Mouse (Mus musculus): ENCODE measurements around the gene Ncstn. TPM values are rescaled to one million over a fixed set of nuclear protein-coding genes. Genes with fewer than 3 reads are reported as not detected.

Ncstn gene
- polyA plus RNA-seq, 1 experiment from 2014 or later = 117 TPM

GRCm38 (mm10) chr1:172017517-172018070 is 65.0 kb downstream of the Ncstn start:
- Histone ChIP-seq H3K27me3 (ENCODE audit: control insufficient read depth, insufficient read depth, low read length) (no peaks in the 10 kb centered on the region), H3K27ac (replicated peaks; ENCODE audit: low read depth, low read length) (peak overlapping the region; percentile 92), H3K9ac (replicated peaks; ENCODE audit: low read length) (peak overlapping the region; percentile 40), H3K4me3 (replicated peaks; ENCODE audit: low read depth, low read length) (no peak overlapping the region), H3K4me1 (ENCODE audit: control insufficient read depth, insufficient read depth, low read length) (peaks cover 82% of the 10 kb centered on the region), H3K4me2 (ENCODE audit: low read length) (peak overlapping the region; percentile 48), H3K36me3 (ENCODE audit: control insufficient read depth, insufficient read depth, low read length) (peaks cover 17% of the 10 kb centered on the region), H3K9me3 (ENCODE audit: control insufficient read depth, low read length) (no peaks in the 10 kb centered on the region)
- 40% methylated on average over 6 of the region's 6 CpGs for WGBS
- DNase-seq = no peak
- ATAC-seq (ENCODE audit: low FRiP score, low TSS enrichment) = 0 out of 2 replicates have a peak, but pooled peaks have one; percentile 2

- 4% methylated on average over 6 of the region's 6 CpGs for WGBS
- H3K4me3 ChIP-seq (replicated peaks; ENCODE audit: low read depth, low read length) = peak overlapping the region; percentile 9; the same call in 1 of the 2 replicates
Observed at GRCm38 (mm10) chr1:172016660-172017516, 65.7 kb downstream of the Ncstn start.

GRCm38 (mm10) chr1:172016031-172016430 is 66.6 kb downstream of the Ncstn start:
- H3K9me3 ChIP-seq (ENCODE audit: control insufficient read depth, low read length) = no peaks in the 10 kb centered on the region
- H3K4me2 ChIP-seq (ENCODE audit: low read length) = peak overlapping the region; percentile 48
- DNase-seq (no peak), ATAC-seq (ENCODE audit: low FRiP score, low TSS enrichment) (no peak)
- no peaks in the 10 kb centered on the region for H3K27me3 ChIP-seq (ENCODE audit: control insufficient read depth, insufficient read depth, low read length)
- H3K36me3 ChIP-seq (ENCODE audit: control insufficient read depth, insufficient read depth, low read length) = peaks cover 26% of the 10 kb centered on the region
- H3K9ac ChIP-seq (replicated peaks; ENCODE audit: low read length) = peak overlapping the region; percentile 40
- H3K4me3 ChIP-seq (replicated peaks; ENCODE audit: low read depth, low read length) = peak overlapping the region; percentile 9; the same call in 1 of the 2 replicates
- peaks cover 72% of the 10 kb centered on the region for H3K4me1 ChIP-seq (ENCODE audit: control insufficient read depth, insufficient read depth, low read length)
- 31% methylated on average over 8 of the region's 8 CpGs for WGBS
- H3K27ac ChIP-seq (replicated peaks; ENCODE audit: low read depth, low read length) = peak overlapping the region; percentile 92

More at GRCm38 (mm10) chr1:172016660-172017516, 65.7 kb downstream of the Ncstn start:
- Histone ChIP-seq H3K36me3 (ENCODE audit: control insufficient read depth, insufficient read depth, low read length) (peaks cover 18% of the 10 kb centered on the region), H3K4me2 (ENCODE audit: low read length) (peak overlapping the region; percentile 48), H3K4me1 (ENCODE audit: control insufficient read depth, insufficient read depth, low read length) (peaks cover 75% of the 10 kb centered on the region), H3K9me3 (ENCODE audit: control insufficient read depth, low read length) (no peaks in the 10 kb centered on the region), H3K9ac (replicated peaks; ENCODE audit: low read length) (peak overlapping the region; percentile 40), H3K27me3 (ENCODE audit: control insufficient read depth, insufficient read depth, low read length) (no peaks in the 10 kb centered on the region), H3K27ac (replicated peaks; ENCODE audit: low read depth, low read length) (peak overlapping the region; percentile 92)
- DNase-seq (peak; percentile 90), ATAC-seq (ENCODE audit: low FRiP score, low TSS enrichment) (peak; percentile 83)

Other genes starting within 250 kb of the Ncstn start
- 0.51 and 1.2 TPM in 2 replicates for gene Cd84, start 243.1 kb downstream of the Ncstn start, polyA plus RNA-seq (2014; fragmentation: Nextera tagmentation; extraction: Ambion mirVana)
- gene Gm10521, start 187.1 kb downstream of the Ncstn start, polyA plus RNA-seq (2014; fragmentation: Nextera tagmentation; extraction: Ambion mirVana) = not detected in 2 replicates
- gene Slamf6, start 165.3 kb downstream of the Ncstn start, polyA plus RNA-seq (2014; fragmentation: Nextera tagmentation; extraction: Ambion mirVana) = not detected in 2 replicates
- 52.7 and 57.3 TPM in 2 replicates for gene Vangl2, start 54.4 kb downstream of the Ncstn start, polyA plus RNA-seq (2014; fragmentation: Nextera tagmentation; extraction: Ambion mirVana)
- 3.6 and 5.5 TPM in 2 replicates for gene Nhlh1, start 25.2 kb downstream of the Ncstn start, polyA plus RNA-seq (2014; fragmentation: Nextera tagmentation; extraction: Ambion mirVana)
- 96.5 and 188 TPM in 2 replicates for gene Copa, start 266 bp downstream of the Ncstn start, polyA plus RNA-seq (2014; fragmentation: Nextera tagmentation; extraction: Ambion mirVana)
- 122 and 156 TPM in 2 replicates for gene Pex19, start 44.0 kb upstream of the Ncstn start, polyA plus RNA-seq (2014; fragmentation: Nextera tagmentation; extraction: Ambion mirVana)
- 63.5 and 79.8 TPM in 2 replicates for gene Dcaf8, start 65.3 kb upstream of the Ncstn start, polyA plus RNA-seq (2014; fragmentation: Nextera tagmentation; extraction: Ambion mirVana)
- 314 and 385 TPM in 2 replicates for gene Pea15a, start 124.0 kb upstream of the Ncstn start, polyA plus RNA-seq (2014; fragmentation: Nextera tagmentation; extraction: Ambion mirVana)
- gene Casq1, start 137.1 kb upstream of the Ncstn start, polyA plus RNA-seq (2014; fragmentation: Nextera tagmentation; extraction: Ambion mirVana) = 1.6 and 2.3 TPM in 2 replicates
- not detected in 2 replicates for gene Atp1a4, start 175.6 kb upstream of the Ncstn start, polyA plus RNA-seq (2014; fragmentation: Nextera tagmentation; extraction: Ambion mirVana)
- gene Igsf8, start 178.8 kb upstream of the Ncstn start, polyA plus RNA-seq (2014; fragmentation: Nextera tagmentation; extraction: Ambion mirVana) = 55.6 and 61.0 TPM in 2 replicates
- 18.2 and 19.4 TPM in 2 replicates for gene Atp1a2, start 215.3 kb upstream of the Ncstn start, polyA plus RNA-seq (2014; fragmentation: Nextera tagmentation; extraction: Ambion mirVana)
- 3.0 and 3.9 TPM in 2 replicates for gene Kcnj9, start 246.5 kb upstream of the Ncstn start, polyA plus RNA-seq (2014; fragmentation: Nextera tagmentation; extraction: Ambion mirVana)

All from midbrain, embryonic 14.5 days (tissue).